Mouse (Mus musculus) urinary bladder, postnatal 10 days (tissue): ENCODE results near the gene Irx2.

ENCODE experiments used
- DNase-seq: peaks from one replicate; pipeline ENCODE4 v3.0.0; 2022; ENCODE audit warnings: low spot score

The Irx2 gene

DNA sequence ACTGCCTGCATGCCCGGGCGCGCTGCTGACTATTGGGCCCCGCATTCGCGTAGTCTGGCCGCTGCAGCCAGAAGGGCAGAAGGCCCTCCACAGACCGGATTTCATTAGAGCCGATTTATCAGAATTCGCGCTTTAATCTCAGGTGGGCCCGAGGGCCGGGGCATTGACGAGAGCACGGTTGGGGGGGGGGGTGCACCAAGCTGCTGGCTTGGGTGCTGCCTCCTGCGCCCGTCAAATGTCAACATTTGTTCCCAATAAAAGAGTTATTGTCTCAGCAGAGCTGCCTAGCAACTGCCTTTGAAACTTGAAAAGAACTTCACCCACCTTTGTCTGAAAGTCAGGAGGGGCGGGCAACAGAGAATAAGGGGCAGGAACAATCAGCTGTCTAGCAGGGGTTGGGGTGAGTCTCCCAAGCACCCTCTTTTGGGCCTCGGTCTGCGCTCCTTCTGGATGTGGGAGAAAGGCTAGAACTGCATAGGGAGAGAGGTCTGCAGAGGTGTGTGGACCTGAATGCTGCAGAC is 7.8 kb downstream of the Irx2 start:
- no peak for DNase-seq

DNA sequence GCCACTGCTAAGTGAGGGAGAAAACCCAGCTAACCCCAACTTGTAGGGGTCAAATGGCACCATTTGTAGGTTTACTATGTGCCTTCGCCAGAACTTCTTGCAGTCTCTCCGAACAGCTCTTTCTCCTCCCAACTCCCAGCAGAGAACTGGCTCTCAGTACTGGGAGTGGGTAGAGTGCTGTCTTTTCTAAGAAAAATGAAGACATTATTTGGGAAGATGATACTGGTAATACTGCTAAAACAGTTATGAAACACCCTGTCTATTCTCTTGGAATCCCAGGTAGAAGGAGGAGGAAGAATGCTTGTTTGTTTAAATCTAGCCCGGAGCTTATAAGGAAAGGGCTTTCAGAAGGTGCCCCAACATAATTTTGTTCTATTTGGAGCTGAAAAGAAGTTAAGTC is 8.9 kb downstream of the Irx2 start:
- DNase-seq: no peak

GRCm38 (mm10) chr13:72638401-72639130 is 9.9 kb downstream of the Irx2 start:
- DNase-seq: no peak

GRCm38 (mm10) chr13:72639441-72640130 is 11.0 kb downstream of the Irx2 start:
- no peak for DNase-seq

DNA sequence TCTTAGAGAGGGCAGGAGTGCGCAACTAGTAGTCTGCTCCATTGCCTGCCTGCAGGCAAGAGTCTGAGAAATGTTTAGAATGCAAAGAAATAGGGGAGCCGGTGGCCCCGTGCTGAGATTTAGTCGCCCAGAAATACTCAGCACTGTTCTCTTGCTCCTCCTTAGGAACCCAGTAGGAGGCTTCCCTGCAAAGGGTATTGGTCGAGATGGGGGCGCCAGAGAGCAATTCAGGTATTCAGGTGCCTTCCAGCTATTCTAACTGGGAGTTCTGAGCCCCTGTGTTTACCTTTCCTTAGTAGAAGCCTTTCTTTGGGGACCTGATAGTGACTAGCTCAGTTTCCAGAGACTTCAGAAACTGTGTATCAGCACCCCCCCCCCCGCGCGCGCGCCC is 11.5 kb downstream of the Irx2 start:
- no peak for DNase-seq

DNA sequence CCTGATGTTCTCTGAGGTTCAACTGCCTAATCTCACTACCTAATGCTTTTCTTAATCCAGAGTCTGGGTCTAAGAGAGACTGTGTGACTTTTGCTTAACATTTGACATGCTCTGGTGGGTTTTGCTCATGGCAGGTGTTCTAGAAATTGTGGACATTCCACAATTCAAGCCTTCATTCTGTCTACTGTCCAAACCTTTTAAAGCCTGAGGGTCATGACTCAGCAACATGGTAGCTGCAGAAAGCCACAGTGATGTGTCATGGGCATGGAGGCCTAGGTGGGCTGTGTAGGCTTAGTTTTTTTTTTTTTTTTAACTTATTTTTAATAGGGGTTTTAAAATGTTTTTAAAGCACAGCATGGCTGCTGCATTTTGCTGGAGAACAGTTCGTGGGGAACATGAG is 27.8 kb downstream of the Irx2 start:
- no peak for DNase-seq

GRCm38 (mm10) chr13:72675826-72676225 is 47.2 kb downstream of the Irx2 start:
- DNase-seq: no peak
